Mouse (Mus musculus) bone marrow, adult 2 months (tissue): Measurements from ENCODE around the gene Zbtb43.

ENCODE experiments used
- CTCF ChIP-seq: fragments of 200-500 bp; IDR thresholded peaks from 2 replicates; pipeline ENCODE4 v1.5.1; 2011; ENCODE audit warnings: low read length, control low read depth; ENCODE audit not compliant: control insufficient read depth, insufficient read depth
- POLR2A ChIP-seq: fragments of 200-500 bp; IDR thresholded peaks from 2 replicates; pipeline ENCODE4 v1.6.1; 2011; ENCODE audit warnings: low read depth, mild to moderate bottlenecking, control low read depth, low read length, borderline replicate concordance; ENCODE audit not compliant: control insufficient read depth

- TF ChIP-seq CTCF (no peak), POLR2A (no peak)
Observed at GRCm38 (mm10) chr2:33467546-33468465, 553 bp downstream of the Zbtb43 start.
